20 mouse cellular contexts compared by ENCODE assay signal in genomic region chr12:35994098-35994497, GRCm38 (mm10). TPM values are rescaled to one million over a fixed set of nuclear protein-coding genes. Genes with fewer than 3 reads are reported as not detected.
DNase-seq lines count a peak whose midpoint lies in the region; ATAC-seq and TF ChIP-seq lines count a peak whose summit lies in the region.
"Had no signal": no experiment of that assay in that cellular context is flagged by ENCODE, and none has a peak within 500 bp of the region (broad histone marks: within the 10 kb centered on the region; RNA-seq: fewer than 3 reads in every experiment).

No protein-coding gene starts in this region.

- 0 out of 2 replicates have a peak overlapping the region, but pooled peaks have one; percentile 20 for H3K27ac ChIP-seq in neural tube, embryonic 11.5 days (ENCODE audit: low read depth, low read length)
- H3K27ac ChIP-seq in hindbrain, postnatal 0 days: no peak overlapping the region
- H3K27ac ChIP-seq in neural tube, embryonic 12.5 days: no peak overlapping the region
- no peak overlapping the region; the same call in 1 of the 2 replicates for H3K27ac ChIP-seq in stomach, postnatal 0 days (replicated peaks)
- H3K27ac ChIP-seq: heart, adult 2 months; left cerebral cortex, adult 2 months; limb, embryonic 12.5 days; liver, embryonic 13.5 days had no signal

- H3K9me3 ChIP-seq in neural tube, embryonic 11.5 days (ENCODE audit: control insufficient read depth, low read length): no peaks in the 10 kb centered on the region
- H3K9me3 ChIP-seq in hindbrain, postnatal 0 days (ENCODE audit: low read length): no peaks in the 10 kb centered on the region
- H3K9me3 ChIP-seq in neural tube, embryonic 12.5 days: no peaks in the 10 kb centered on the region
- no peaks in the 10 kb centered on the region for H3K9me3 ChIP-seq in stomach, postnatal 0 days (ENCODE audit: control insufficient read depth, low read length)
- H3K9me3 ChIP-seq: limb, embryonic 12.5 days; liver, embryonic 13.5 days had no signal

- H3K4me2 ChIP-seq in neural tube, embryonic 11.5 days (ENCODE audit: low read depth): no peak overlapping the region
- H3K4me2 ChIP-seq in hindbrain, postnatal 0 days (ENCODE audit: low read depth, low read length): no peak overlapping the region
- no peak overlapping the region for H3K4me2 ChIP-seq in neural tube, embryonic 12.5 days (replicated peaks)
- peak overlapping the region; percentile 28; the same call in 1 of the 2 replicates for H3K4me2 ChIP-seq in stomach, postnatal 0 days (replicated peaks; ENCODE audit: low read depth)
- H3K4me2 ChIP-seq: limb, embryonic 12.5 days; liver, embryonic 13.5 days had no signal

- H3K4me3 ChIP-seq in neural tube, embryonic 11.5 days (ENCODE audit: low read depth, low read length): no peak overlapping the region
- H3K4me3 ChIP-seq in hindbrain, postnatal 0 days (ENCODE audit: low read length): no peak overlapping the region
- no peak overlapping the region for H3K4me3 ChIP-seq in neural tube, embryonic 12.5 days
- H3K4me3 ChIP-seq in stomach, postnatal 0 days (ENCODE audit: low read depth, low read length): peak overlapping the region; percentile 19; the same call in 1 of the 2 replicates
- H3K4me3 ChIP-seq: heart, adult 2 months; left cerebral cortex, adult 2 months; limb, embryonic 12.5 days; liver, embryonic 13.5 days had no signal

- no peak for DNase-seq in neural tube, embryonic 11.5 days (ENCODE audit: low spot score)
- DNase-seq in neural tube, embryonic 10.5 days (ENCODE audit: extremely low spot score, low spot score): no peak
- peak; percentile 72 for DNase-seq in hindbrain, postnatal 0 days (ENCODE audit: low spot score)
- DNase-seq in stomach, postnatal 0 days (ENCODE audit: low spot score): no peak
- DNase-seq in yolk sac, embryonic 10.5 days (ENCODE audit: low spot score): no peak
- no peak for DNase-seq in left cerebral cortex, adult 9 months (ENCODE audit: low spot score in 2 of 2)
- no peak for DNase-seq in layer of hippocampus, adult 8-10 months (ENCODE audit: low spot score in 2 of 2)
- DNase-seq: adrenal gland, postnatal 36 days; cerebellum, adult 9-10 months; heart, adult 2 months; kidney, adult 2 months; kidney, postnatal 14 days; liver, embryonic 13.5 days; thymus, postnatal 14 days had no signal

- TF ChIP-seq EP300 in stomach, postnatal 0 days (optimal IDR thresholded peaks at IDR 0.05): no peak

- H3K9ac ChIP-seq in neural tube, embryonic 11.5 days (ENCODE audit: low read length): no peak overlapping the region
- no peak overlapping the region for H3K9ac ChIP-seq in hindbrain, postnatal 0 days (replicated peaks; ENCODE audit: low read length)
- no peak overlapping the region for H3K9ac ChIP-seq in neural tube, embryonic 12.5 days
- no peak overlapping the region; the same call in 1 of the 2 replicates for H3K9ac ChIP-seq in stomach, postnatal 0 days (ENCODE audit: low read length)
- H3K9ac ChIP-seq: limb, embryonic 12.5 days; liver, embryonic 13.5 days had no signal

- no peak for TF ChIP-seq CTCF in hindbrain, postnatal 0 days (IDR thresholded peaks at IDR 0.05; ENCODE audit: low read depth)
- no peak for TF ChIP-seq CTCF in stomach, postnatal 0 days (IDR thresholded peaks at IDR 0.05; ENCODE audit: low read depth)

- H3K4me1 ChIP-seq in neural tube, embryonic 11.5 days (ENCODE audit: control insufficient read depth, insufficient read depth, low read length): no peaks in the 10 kb centered on the region
- H3K4me1 ChIP-seq in hindbrain, postnatal 0 days (ENCODE audit: insufficient read depth, low read length): 0 out of 2 replicates have a peak, but pooled peaks cover 4% of the 10 kb centered on the region
- H3K4me1 ChIP-seq in neural tube, embryonic 12.5 days: peaks cover 9% of the 10 kb centered on the region; the same call in 1 of the 2 replicates
- H3K4me1 ChIP-seq in stomach, postnatal 0 days (replicated peaks; ENCODE audit: control insufficient read depth, insufficient read depth): no peaks in the 10 kb centered on the region
- H3K4me1 ChIP-seq: liver, embryonic 13.5 days had no signal

- no peaks in the 10 kb centered on the region for H3K36me3 ChIP-seq in neural tube, embryonic 11.5 days (ENCODE audit: control insufficient read depth, insufficient read depth, low read length)
- no peaks in the 10 kb centered on the region for H3K36me3 ChIP-seq in hindbrain, postnatal 0 days (ENCODE audit: insufficient read depth, low read length)
- H3K36me3 ChIP-seq in neural tube, embryonic 12.5 days: no peaks in the 10 kb centered on the region
- no peaks in the 10 kb centered on the region for H3K36me3 ChIP-seq in stomach, postnatal 0 days (ENCODE audit: control insufficient read depth, insufficient read depth, low read length)
- H3K36me3 ChIP-seq: limb, embryonic 12.5 days; liver, embryonic 13.5 days had no signal

- ATAC-seq in neural tube, embryonic 11.5 days (ENCODE audit: insufficient read depth, low FRiP score, low TSS enrichment): peak; percentile 47; the same call in 1 of the 2 replicates
- ATAC-seq in hindbrain, postnatal 0 days: peak; percentile 53; the same call in 1 of the 2 replicates
- ATAC-seq in neural tube, embryonic 12.5 days (ENCODE audit: low FRiP score, low read depth): peak; percentile 59
- ATAC-seq in stomach, postnatal 0 days (ENCODE audit: low FRiP score, low TSS enrichment): no peak
- ATAC-seq: forebrain, embryonic 16.5 days; Patski had no signal

- H3K27me3 ChIP-seq in neural tube, embryonic 11.5 days (ENCODE audit: control insufficient read depth, insufficient read depth, low read length): no peaks in the 10 kb centered on the region
- H3K27me3 ChIP-seq in hindbrain, postnatal 0 days (ENCODE audit: insufficient read depth, low read length): no peaks in the 10 kb centered on the region
- H3K27me3 ChIP-seq in neural tube, embryonic 12.5 days (replicated peaks): no peaks in the 10 kb centered on the region
- no peaks in the 10 kb centered on the region for H3K27me3 ChIP-seq in stomach, postnatal 0 days (ENCODE audit: control insufficient read depth, insufficient read depth, low read length)
- H3K27me3 ChIP-seq: limb, embryonic 12.5 days; liver, embryonic 13.5 days; Patski had no signal

RNA-seq across cellular contexts. Expression of gene Agr2, which starts 1.4 kb away (rescaled TPM):
- polyA plus RNA-seq in neural tube, embryonic 11.5 days (2014; fragmentation: Nextera tagmentation; extraction: Ambion mirVana): not detected in 2 replicates
- total RNA-seq in hindbrain, postnatal 0 days (2014; rRNA removed): not detected in 2 replicates
- 0.25 TPM in 1 of 2 replicates, not detected in the other for polyA plus RNA-seq in hindbrain, postnatal 0 days (2015; fragmentation: Nextera tagmentation; extraction: Ambion mirVana)
- not detected in 2 replicates for polyA plus RNA-seq in neural tube, embryonic 12.5 days (2016; fragmentation: Nextera tagmentation; extraction: Ambion mirVana)
- polyA plus RNA-seq in stomach, postnatal 0 days (2015; fragmentation: Nextera tagmentation; extraction: Ambion mirVana): 1,362 and 1,533 TPM in 2 replicates
- total RNA-seq in layer of hippocampus, adult 8-10 months (2022): not detected
- total RNA-seq: adrenal gland, postnatal 36 days; gastrocnemius, adult 8-10 months; heart, adult 2 months; left cerebral cortex, adult 2 months had no signal
- polyA plus RNA-seq: forebrain, embryonic 16.5 days; kidney, adult 2 months; limb, embryonic 12.5 days had no signal

RNA-seq across cellular contexts. Expression of gene Tspan13, which starts 48.2 kb away (rescaled TPM):
- 158 and 168 TPM in 2 replicates for polyA plus RNA-seq in neural tube, embryonic 11.5 days (2014; fragmentation: Nextera tagmentation; extraction: Ambion mirVana)
- total RNA-seq in hindbrain, postnatal 0 days (2014; rRNA removed): 250 and 296 TPM in 2 replicates
- 378 and 380 TPM in 2 replicates for polyA plus RNA-seq in hindbrain, postnatal 0 days (2015; fragmentation: Nextera tagmentation; extraction: Ambion mirVana)
- 255 and 277 TPM in 2 replicates for polyA plus RNA-seq in neural tube, embryonic 12.5 days (2016; fragmentation: Nextera tagmentation; extraction: Ambion mirVana)
- polyA plus RNA-seq in stomach, postnatal 0 days (2015; fragmentation: Nextera tagmentation; extraction: Ambion mirVana): 121 and 129 TPM in 2 replicates
- 100 to 1,000 TPM; 238 to 276 (median 249) TPM for total RNA-seq in layer of hippocampus, adult 8-10 months (2022)

Comparison
In these comparisons a context has a peak if more than half of its experiments do, and no peak if none do; other contexts are left out.
1. RNA of gene Agr2, which starts 1.4 kb away (polyA plus RNA-seq): 1,362 to 1,533 TPM in stomach, postnatal 0 days; 0.25 TPM in hindbrain, postnatal 0 days, not detected in neural tube, embryonic 11.5 days and not detected in neural tube, embryonic 12.5 days; every median in the first group is over 1,000 times any median in the second.